Mouse (Mus musculus) midbrain, embryonic 15.5 days (tissue): ENCODE results near the gene Zfp219. TPM values are rescaled to one million over a fixed set of nuclear protein-coding genes. Genes with fewer than 3 reads are reported as not detected.

Experiments
- ATAC-seq: fragments of 200-750 bp; cut with Nextera tagmentation; replicated peaks from 2 replicates; pipeline ENCODE4 v1.8.0; 2017; ENCODE audit warnings: moderate TSS enrichment
- H3K27ac ChIP-seq: fragments of 300-500 bp; sonication (generic); 2 replicates; pipeline ENCODE4 v1.5.1; 2015; ENCODE audit warnings: mild to moderate bottlenecking, inconsistent platforms
- H3K27me3 ChIP-seq: fragments of 300-500 bp; sonication (generic); replicated peaks from 2 replicates; pipeline ENCODE4 v1.6.1; 2015; ENCODE audit warnings: inconsistent platforms
- H3K36me3 ChIP-seq: fragments of 300-500 bp; sonication (generic); replicated peaks from 2 replicates; pipeline ENCODE4 v1.6.1; 2015; ENCODE audit warnings: inconsistent platforms
- H3K4me1 ChIP-seq: fragments of 300-500 bp; sonication (generic); 2 replicates; pipeline ENCODE4 v1.6.1; 2015; ENCODE audit warnings: inconsistent platforms
- H3K4me2 ChIP-seq: fragments of 300-500 bp; sonication (generic); 2 replicates; pipeline ENCODE4 v1.6.1; 2015; ENCODE audit warnings: inconsistent platforms, mild to moderate bottlenecking, moderate library complexity
- H3K4me3 ChIP-seq: fragments of 300-500 bp; sonication (generic); 2 replicates; pipeline ENCODE4 v1.5.1; 2015; ENCODE audit warnings: mild to moderate bottlenecking, inconsistent platforms
- H3K9ac ChIP-seq: fragments of 300-500 bp; sonication (generic); 2 replicates; pipeline ENCODE4 v1.6.1; 2015; ENCODE audit warnings: mild to moderate bottlenecking, inconsistent platforms
- H3K9me3 ChIP-seq: fragments of 300-500 bp; sonication (generic); 2 replicates; pipeline ENCODE4 v1.6.1; 2016; ENCODE audit warnings: inconsistent platforms
- WGBS: fragments of 180-500 bp; shearing (Covaris S2); methylation state at CpG from one replicate; pipeline ENCODE4 v1.1.7; 2015; ENCODE audit warnings: mixed read lengths; 5-methylcytosine and 5-hydroxymethylcytosine counted together
- polyA plus RNA-seq: library from polyadenylated mRNA; unstranded; fragments of >200 nt; fragmentation: Nextera tagmentation; extraction: Ambion mirVana; gene quantifications from 2 replicates; pipeline ENCODE4 v1.2.1, GENCODE M21; 2015

Zfp219 gene
- polyA plus RNA-seq, 1 experiment from 2014 or later = 45.9 TPM

GRCm38 (mm10) chr14:52026342-52026741, 5.8 kb upstream of the Zfp219 start:
- no peak overlapping the region for H3K9ac ChIP-seq
- peaks cover 15% of the 10 kb centered on the region for H3K4me1 ChIP-seq
- WGBS = 91% methylated on average over 4 of the region's 4 CpGs
- no peak overlapping the region for H3K4me3 ChIP-seq
- ATAC-seq = no peak
- no peak overlapping the region for H3K4me2 ChIP-seq
- H3K27ac ChIP-seq = no peak overlapping the region
- no peaks in the 10 kb centered on the region for H3K36me3 ChIP-seq
- no peaks in the 10 kb centered on the region for H3K9me3 ChIP-seq
- no peaks in the 10 kb centered on the region for H3K27me3 ChIP-seq

GRCm38 (mm10) chr14:52024133-52024532, 3.6 kb upstream of the Zfp219 start:
- ATAC-seq = no peak
- no peak overlapping the region for H3K4me3 ChIP-seq
- peaks cover 25% of the 10 kb centered on the region for H3K4me1 ChIP-seq
- H3K27ac ChIP-seq = no peak overlapping the region
- 88% methylated on average over 2 of the region's 2 CpGs for WGBS
- no peaks in the 10 kb centered on the region for H3K36me3 ChIP-seq
- H3K27me3 ChIP-seq = no peaks in the 10 kb centered on the region
- no peaks in the 10 kb centered on the region for H3K9me3 ChIP-seq
- H3K4me2 ChIP-seq = no peak overlapping the region
- no peak overlapping the region for H3K9ac ChIP-seq

GRCm38 (mm10) chr14:52022709-52023459, 2.4 kb upstream of the Zfp219 start:
- H3K4me3 ChIP-seq = peak overlapping the region; percentile 23
- no peaks in the 10 kb centered on the region for H3K9me3 ChIP-seq
- ATAC-seq = no peak
- H3K36me3 ChIP-seq = no peaks in the 10 kb centered on the region
- H3K27me3 ChIP-seq = no peaks in the 10 kb centered on the region
- 2% methylated on average over 23 of the region's 23 CpGs for WGBS
- peak overlapping the region; percentile 76 for H3K27ac ChIP-seq
- peaks cover 35% of the 10 kb centered on the region for H3K4me1 ChIP-seq
- peak overlapping the region; percentile 44 for H3K4me2 ChIP-seq
- H3K9ac ChIP-seq = peak overlapping the region; percentile 27

- Histone ChIP-seq H3K9me3 (no peaks in the 10 kb centered on the region), H3K9ac (no peak overlapping the region), H3K4me3 (no peak overlapping the region), H3K36me3 (no peaks in the 10 kb centered on the region), H3K27ac (0 out of 2 replicates have a peak overlapping the region, but pooled peaks have one; percentile 76), H3K4me2 (peak overlapping the region; percentile 44), H3K4me1 (peaks cover 35% of the 10 kb centered on the region), H3K27me3 (no peaks in the 10 kb centered on the region)
- 60% methylated on average over 3 of the region's 3 CpGs for WGBS
- no peak for ATAC-seq
These were observed 1.7 kb upstream of the Zfp219 start for GRCm38 (mm10) chr14:52022244-52022708.

GRCm38 (mm10) chr14:52021568-52022212, 1.2 kb upstream of the Zfp219 start:
- Histone ChIP-seq H3K4me1 (peaks cover 37% of the 10 kb centered on the region), H3K27ac (peak overlapping the region; percentile 98; the same call in 1 of the 2 replicates), H3K9ac (no peak overlapping the region), H3K36me3 (no peaks in the 10 kb centered on the region), H3K4me3 (no peak overlapping the region), H3K27me3 (no peaks in the 10 kb centered on the region), H3K9me3 (no peaks in the 10 kb centered on the region), H3K4me2 (no peak overlapping the region; the same call in 1 of the 2 replicates)
- WGBS = 90% methylated on average over 8 of the region's 8 CpGs
- ATAC-seq = no peak

GRCm38 (mm10) chr14:52021138-52021529, 601 bp upstream of the Zfp219 start:
- Histone ChIP-seq H3K36me3 (no peaks in the 10 kb centered on the region), H3K9ac (peak overlapping the region; percentile 88; the same call in 1 of the 2 replicates), H3K9me3 (no peaks in the 10 kb centered on the region), H3K4me1 (peaks cover 41% of the 10 kb centered on the region), H3K4me3 (peak overlapping the region; percentile 72; the same call in 1 of the 2 replicates), H3K27ac (peak overlapping the region; percentile 98), H3K27me3 (no peaks in the 10 kb centered on the region), H3K4me2 (peak overlapping the region; percentile 54)
- WGBS = 59% methylated on average over 4 of the region's 4 CpGs
- no peak for ATAC-seq

- peak overlapping the region; percentile 54 for H3K4me2 ChIP-seq
- WGBS = under 1% methylated on average over 68 of the region's 74 CpGs
- H3K27me3 ChIP-seq = no peaks in the 10 kb centered on the region
- H3K9me3 ChIP-seq = no peaks in the 10 kb centered on the region
- H3K4me3 ChIP-seq = peak overlapping the region; percentile 72
- peak overlapping the region; percentile 88 for H3K9ac ChIP-seq
- no peaks in the 10 kb centered on the region for H3K36me3 ChIP-seq
- H3K4me1 ChIP-seq = peaks cover 55% of the 10 kb centered on the region
- H3K27ac ChIP-seq = peak overlapping the region; percentile 98
- peak; percentile 92 for ATAC-seq
These were observed 768 bp downstream of the Zfp219 start for GRCm38 (mm10) chr14:52019590-52020340.

- ATAC-seq = no peak; the same call in 1 of the 2 replicates
- Histone ChIP-seq H3K36me3 (no peaks in the 10 kb centered on the region), H3K4me2 (peak overlapping the region; percentile 54), H3K4me1 (peaks cover 55% of the 10 kb centered on the region), H3K4me3 (peak overlapping the region; percentile 72), H3K9ac (peak overlapping the region; percentile 52), H3K27ac (peak overlapping the region; percentile 98), H3K27me3 (no peaks in the 10 kb centered on the region), H3K9me3 (no peaks in the 10 kb centered on the region)
- WGBS = 29% methylated on average over 12 of the region's 12 CpGs
These were observed 1.4 kb downstream of the Zfp219 start for GRCm38 (mm10) chr14:52019051-52019589.

- Histone ChIP-seq H3K9ac (peak overlapping the region; percentile 52; the same call in 1 of the 2 replicates), H3K27ac (peak overlapping the region; percentile 98), H3K4me1 (peaks cover 55% of the 10 kb centered on the region), H3K27me3 (no peaks in the 10 kb centered on the region), H3K4me2 (peak overlapping the region; percentile 54), H3K9me3 (no peaks in the 10 kb centered on the region), H3K4me3 (peak overlapping the region; percentile 72), H3K36me3 (no peaks in the 10 kb centered on the region)
- ATAC-seq = no peak
- 81% methylated on average over 15 of the region's 15 CpGs for WGBS
These were observed 2.1 kb downstream of the Zfp219 start for GRCm38 (mm10) chr14:52018248-52019050.

- WGBS = 85% methylated on average over 4 of the region's 4 CpGs
- H3K9me3 ChIP-seq = no peaks in the 10 kb centered on the region
- H3K27me3 ChIP-seq = no peaks in the 10 kb centered on the region
- no peak overlapping the region for H3K9ac ChIP-seq
- no peak for ATAC-seq
- peaks cover 56% of the 10 kb centered on the region for H3K4me1 ChIP-seq
- no peak overlapping the region for H3K27ac ChIP-seq
- no peak overlapping the region for H3K4me2 ChIP-seq
- no peaks in the 10 kb centered on the region for H3K36me3 ChIP-seq
- no peak overlapping the region for H3K4me3 ChIP-seq
These were observed 2.9 kb downstream of the Zfp219 start for GRCm38 (mm10) chr14:52017662-52018061.

GRCm38 (mm10) chr14:52016625-52017405, 3.7 kb downstream of the Zfp219 start:
- Histone ChIP-seq H3K4me1 (peaks cover 62% of the 10 kb centered on the region), H3K27ac (no peak overlapping the region), H3K36me3 (no peaks in the 10 kb centered on the region), H3K4me2 (no peak overlapping the region), H3K9me3 (no peaks in the 10 kb centered on the region), H3K4me3 (no peak overlapping the region), H3K9ac (no peak overlapping the region), H3K27me3 (no peaks in the 10 kb centered on the region)
- 69% methylated on average over 13 of the region's 13 CpGs for WGBS
- no peak for ATAC-seq
